Mouse (Mus musculus): ENCODE data around the gene Macrod1. TPM values are rescaled to one million over a fixed set of nuclear protein-coding genes. Genes with fewer than 3 reads are reported as not detected.

Gene Macrod1
- polyA plus RNA-seq, 1 experiment from 2014 or later, result 6.0 TPM

DNA sequence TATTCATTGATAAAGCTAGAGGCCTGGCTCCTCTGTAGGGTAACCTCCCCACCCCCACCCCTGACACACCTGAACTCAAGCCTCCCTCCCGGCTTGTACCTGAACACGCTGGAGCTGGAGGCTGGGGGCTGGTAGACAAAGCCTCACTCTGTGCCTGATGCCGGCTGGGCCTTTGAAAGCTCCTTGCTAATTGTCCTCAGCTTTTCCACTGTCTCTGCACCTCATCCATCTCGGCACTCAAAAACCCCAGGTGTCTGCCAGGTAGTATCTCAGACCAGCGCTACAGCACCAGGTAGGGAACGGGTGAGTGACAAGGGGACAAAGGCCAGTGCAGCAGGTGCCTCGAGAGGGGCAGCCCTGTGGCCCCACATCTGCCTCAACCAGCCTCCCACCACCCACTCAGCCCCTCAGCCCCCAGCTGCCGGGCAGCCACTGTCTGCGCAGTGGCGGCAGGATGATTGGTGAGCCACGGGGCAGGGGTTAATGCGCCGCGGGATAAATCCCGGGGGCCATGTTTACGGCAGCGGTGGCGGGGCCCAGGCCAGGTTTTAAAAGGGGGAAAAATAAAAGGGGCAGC is 129.2 kb downstream of the Macrod1 start:
- no peak for ATAC-seq (replicated peaks)
- H3K9ac ChIP-seq, result no peak overlapping the region
- peak overlapping the region; percentile 11; the same call in 1 of the 2 replicates for H3K4me2 ChIP-seq
- no peaks in the 10 kb centered on the region for H3K36me3 ChIP-seq (replicated peaks)
- H3K4me1 ChIP-seq, result peaks cover 38% of the 10 kb centered on the region
- no peak overlapping the region for H3K27ac ChIP-seq
- H3K4me3 ChIP-seq, result no peak overlapping the region
- no peaks in the 10 kb centered on the region for H3K9me3 ChIP-seq
- WGBS, result 8% methylated on average over 18 of the region's 18 CpGs
- H3K27me3 ChIP-seq (replicated peaks), result peaks cover 32% of the 10 kb centered on the region

GRCm38 (mm10) chr19:7187157-7187556 is 130.5 kb downstream of the Macrod1 start:
- Histone ChIP-seq H3K4me1 (peaks cover 36% of the 10 kb centered on the region), H3K27me3 (replicated peaks) (peaks cover 28% of the 10 kb centered on the region), H3K4me3 (no peak overlapping the region), H3K27ac (no peak overlapping the region), H3K4me2 (no peak overlapping the region), H3K9me3 (no peaks in the 10 kb centered on the region), H3K9ac (no peak overlapping the region), H3K36me3 (replicated peaks) (no peaks in the 10 kb centered on the region)
- no peak for ATAC-seq (replicated peaks)
- WGBS, result 57% methylated on average over 5 of the region's 5 CpGs

- H3K4me3 ChIP-seq, result no peak overlapping the region
- 84% methylated on average over 4 of the region's 4 CpGs for WGBS
- H3K4me1 ChIP-seq, result peaks cover 32% of the 10 kb centered on the region
- H3K9ac ChIP-seq, result no peak overlapping the region
- no peak overlapping the region for H3K4me2 ChIP-seq
- ATAC-seq (replicated peaks), result no peak
- H3K27me3 ChIP-seq (replicated peaks), result peaks cover 23% of the 10 kb centered on the region
- no peaks in the 10 kb centered on the region for H3K9me3 ChIP-seq
- no peak overlapping the region for H3K27ac ChIP-seq
- no peaks in the 10 kb centered on the region for H3K36me3 ChIP-seq (replicated peaks)
Measured at GRCm38 (mm10) chr19:7189026-7189425, 132.4 kb downstream of the Macrod1 start.

- Histone ChIP-seq H3K9ac (no peak overlapping the region), H3K9me3 (no peaks in the 10 kb centered on the region), H3K27me3 (replicated peaks) (peaks cover 12% of the 10 kb centered on the region; the same call in 1 of the 2 replicates), H3K27ac (no peak overlapping the region), H3K36me3 (replicated peaks) (no peaks in the 10 kb centered on the region), H3K4me3 (no peak overlapping the region), H3K4me2 (no peak overlapping the region), H3K4me1 (peaks cover 25% of the 10 kb centered on the region)
- WGBS, result 41% methylated on average over 5 of the region's 5 CpGs
- no peak for ATAC-seq (replicated peaks)
Measured at GRCm38 (mm10) chr19:7190986-7191385, 134.4 kb downstream of the Macrod1 start.

DNA sequence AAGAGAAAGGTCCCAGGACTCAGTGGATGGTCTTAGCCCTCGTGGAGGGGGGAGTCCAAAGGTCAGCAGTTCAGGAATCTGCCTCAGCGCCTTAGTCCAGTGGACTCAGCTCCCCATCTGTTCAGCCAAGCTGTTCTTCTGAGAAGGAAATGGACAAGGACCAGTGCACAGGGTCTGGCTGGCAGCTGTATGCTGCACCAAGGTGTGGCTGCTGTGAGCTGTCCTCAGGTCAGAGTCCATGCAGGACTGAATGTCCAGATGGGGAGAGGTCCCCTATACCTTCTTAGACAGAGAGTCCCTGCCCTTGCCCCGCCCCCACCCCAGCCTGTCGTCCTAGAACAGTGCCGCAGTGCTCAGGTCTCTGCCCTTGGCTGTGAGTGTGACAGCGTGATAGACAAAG is 135.0 kb downstream of the Macrod1 start:
- Histone ChIP-seq H3K27ac (no peak overlapping the region), H3K9me3 (no peaks in the 10 kb centered on the region), H3K4me3 (no peak overlapping the region), H3K36me3 (replicated peaks) (no peaks in the 10 kb centered on the region), H3K4me1 (peaks cover 26% of the 10 kb centered on the region), H3K9ac (no peak overlapping the region), H3K4me2 (no peak overlapping the region), H3K27me3 (replicated peaks) (peaks cover 10% of the 10 kb centered on the region; the same call in 1 of the 2 replicates)
- ATAC-seq (replicated peaks), result no peak
- WGBS, result 44% methylated on average over 6 of the region's 6 CpGs

GRCm38 (mm10) chr19:7192561-7192967 is 136.0 kb downstream of the Macrod1 start:
- Histone ChIP-seq H3K27me3 (replicated peaks) (peaks cover 13% of the 10 kb centered on the region; the same call in 1 of the 2 replicates), H3K9me3 (no peaks in the 10 kb centered on the region), H3K36me3 (replicated peaks) (0 out of 2 replicates have a peak, but pooled peaks cover 4% of the 10 kb centered on the region), H3K4me3 (no peak overlapping the region), H3K9ac (no peak overlapping the region), H3K4me2 (no peak overlapping the region), H3K27ac (no peak overlapping the region), H3K4me1 (peaks cover 26% of the 10 kb centered on the region)
- WGBS, result 30% methylated on average over 2 of the region's 2 CpGs
- no peak for ATAC-seq (replicated peaks)

- ATAC-seq (replicated peaks), result peak; percentile 34; the same call in 1 of the 2 replicates
- Histone ChIP-seq H3K4me2 (no peak overlapping the region), H3K36me3 (replicated peaks) (peaks cover 35% of the 10 kb centered on the region), H3K9me3 (no peaks in the 10 kb centered on the region), H3K27ac (no peak overlapping the region), H3K27me3 (replicated peaks) (peaks cover 13% of the 10 kb centered on the region; the same call in 1 of the 2 replicates), H3K4me1 (peaks cover 21% of the 10 kb centered on the region), H3K9ac (no peak overlapping the region), H3K4me3 (no peak overlapping the region)
- WGBS, result 13% methylated on average over 33 of the region's 33 CpGs
Measured at GRCm38 (mm10) chr19:7195900-7196728, 139.5 kb downstream of the Macrod1 start.

- H3K4me1 ChIP-seq, result peaks cover 19% of the 10 kb centered on the region
- no peak overlapping the region for H3K4me3 ChIP-seq
- no peaks in the 10 kb centered on the region for H3K9me3 ChIP-seq
- no peak overlapping the region for H3K4me2 ChIP-seq
- H3K9ac ChIP-seq, result no peak overlapping the region
- WGBS, result 17% methylated on average over 17 of the region's 17 CpGs
- no peak overlapping the region for H3K27ac ChIP-seq
- peaks cover 35% of the 10 kb centered on the region for H3K36me3 ChIP-seq (replicated peaks)
- H3K27me3 ChIP-seq (replicated peaks), result peaks cover 13% of the 10 kb centered on the region; the same call in 1 of the 2 replicates
- ATAC-seq (replicated peaks), result peak; percentile 37
Measured at GRCm38 (mm10) chr19:7196741-7197270, 140.2 kb downstream of the Macrod1 start.

DNA sequence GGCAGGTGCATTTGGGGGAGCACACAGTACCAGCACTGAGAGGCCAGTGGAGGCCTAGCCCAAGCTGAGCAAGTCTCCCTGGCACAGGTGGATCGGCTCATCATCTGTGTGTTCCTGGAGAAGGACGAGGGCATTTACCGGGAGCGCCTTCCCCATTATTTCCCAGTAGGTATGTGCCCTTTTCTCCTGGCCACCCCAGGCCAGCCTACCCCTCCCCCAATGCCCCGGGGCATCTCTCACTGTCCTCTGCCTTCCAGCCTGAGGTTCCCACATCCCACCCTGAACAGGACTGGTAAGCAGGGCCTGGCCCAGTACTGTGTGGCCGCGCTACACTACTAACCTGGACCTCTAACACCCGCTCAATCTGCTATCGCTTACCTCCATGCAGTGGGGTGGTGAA is 140.8 kb downstream of the Macrod1 start:
- 85% methylated on average over 9 of the region's 9 CpGs for WGBS
- Histone ChIP-seq H3K27ac (no peak overlapping the region), H3K4me3 (no peak overlapping the region), H3K9me3 (no peaks in the 10 kb centered on the region), H3K9ac (no peak overlapping the region), H3K27me3 (replicated peaks) (peaks cover 13% of the 10 kb centered on the region; the same call in 1 of the 2 replicates), H3K4me1 (peaks cover 14% of the 10 kb centered on the region), H3K36me3 (replicated peaks) (peaks cover 35% of the 10 kb centered on the region), H3K4me2 (no peak overlapping the region)
- ATAC-seq (replicated peaks), result peak; percentile 43; the same call in 1 of the 2 replicates

DNA sequence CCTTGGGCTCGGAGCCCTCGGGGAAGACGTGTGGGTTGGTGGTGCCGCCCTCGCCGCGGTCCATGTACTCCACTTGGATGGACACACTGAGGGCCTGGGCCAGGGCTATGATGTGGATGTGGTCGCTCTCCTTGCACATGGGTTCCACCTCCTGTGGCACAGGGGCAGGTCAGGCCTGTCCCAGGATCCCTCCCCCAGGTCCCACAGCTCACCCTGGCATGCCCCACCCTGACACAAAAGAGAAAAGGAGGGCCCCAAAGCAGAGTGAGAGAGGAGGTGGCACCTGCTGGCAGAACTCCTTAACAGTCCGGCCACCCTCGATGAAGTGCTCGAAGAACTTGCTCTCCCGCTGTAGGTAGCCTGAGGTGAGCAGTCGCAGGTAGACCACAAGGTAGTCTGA is 142.5 kb downstream of the Macrod1 start:
- H3K27ac ChIP-seq, result no peak overlapping the region
- whole genome bisulfite sequencing, result 93% methylated on average over 13 of the region's 13 CpGs
- H3K27me3 ChIP-seq (replicated peaks), result peaks cover 13% of the 10 kb centered on the region; the same call in 1 of the 2 replicates
- peaks cover 36% of the 10 kb centered on the region for H3K36me3 ChIP-seq (replicated peaks)
- ATAC-seq (replicated peaks), result no peak
- no peak overlapping the region for H3K4me3 ChIP-seq
- H3K9me3 ChIP-seq, result no peaks in the 10 kb centered on the region
- no peak overlapping the region for H3K4me2 ChIP-seq
- H3K4me1 ChIP-seq, result peaks cover 13% of the 10 kb centered on the region
- no peak overlapping the region for H3K9ac ChIP-seq

DNA sequence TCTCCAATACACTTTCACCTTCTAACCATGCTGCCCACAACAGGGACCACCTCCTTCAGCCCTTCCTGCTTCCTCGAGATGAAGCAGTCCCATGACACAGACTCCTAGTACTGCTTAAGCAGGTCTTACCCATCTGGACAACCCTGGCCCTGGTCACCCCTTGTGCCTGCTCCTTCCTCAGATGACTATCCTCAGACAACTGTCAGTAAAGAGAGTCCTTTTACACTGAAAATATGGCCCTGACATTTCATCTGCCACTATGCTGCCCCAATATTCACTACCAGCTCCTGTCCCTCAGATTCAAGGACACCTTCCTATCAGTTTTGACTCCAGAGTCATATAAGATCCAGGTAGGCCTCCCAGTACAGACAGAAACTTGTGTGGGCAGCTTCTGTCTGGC is 143.8 kb downstream of the Macrod1 start:
- ATAC-seq (replicated peaks), result no peak
- peaks cover 40% of the 10 kb centered on the region for H3K36me3 ChIP-seq (replicated peaks)
- H3K4me1 ChIP-seq, result peaks cover 27% of the 10 kb centered on the region
- no peak overlapping the region for H3K4me2 ChIP-seq
- H3K9me3 ChIP-seq, result no peaks in the 10 kb centered on the region
- H3K27me3 ChIP-seq (replicated peaks), result peaks cover 9% of the 10 kb centered on the region; the same call in 1 of the 2 replicates
- H3K27ac ChIP-seq, result no peak overlapping the region
- H3K9ac ChIP-seq, result no peak overlapping the region
- no peak overlapping the region for H3K4me3 ChIP-seq
- WGBS, result 61% methylated on average over 1 of the region's 1 CpGs

DNA sequence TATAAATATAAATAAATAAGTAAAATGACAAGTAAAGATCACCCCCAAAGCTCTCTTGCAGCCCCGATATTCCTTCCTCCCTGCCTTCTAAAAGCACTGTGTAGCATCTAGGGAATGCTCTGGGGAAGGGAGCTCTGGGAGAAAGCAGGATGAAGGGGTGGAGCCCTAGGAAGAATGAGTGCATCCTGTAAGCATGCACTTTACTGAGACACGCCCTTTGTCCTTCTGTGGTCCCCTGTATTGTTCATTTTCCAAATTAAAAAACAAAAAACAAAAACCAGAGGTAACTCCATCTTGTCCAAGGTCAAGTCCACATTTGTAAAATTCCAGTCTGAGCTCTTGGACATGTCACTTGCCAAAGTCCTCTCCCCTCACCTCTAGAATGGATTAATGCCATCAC is 148.3 kb downstream of the Macrod1 start:
- H3K9ac ChIP-seq, result peak overlapping the region; percentile 69; the same call in 1 of the 2 replicates
- no peaks in the 10 kb centered on the region for H3K27me3 ChIP-seq (replicated peaks)
- peaks cover 15% of the 10 kb centered on the region for H3K36me3 ChIP-seq (replicated peaks)
- H3K4me1 ChIP-seq, result peaks cover 28% of the 10 kb centered on the region
- no peak for ATAC-seq (replicated peaks)
- no peaks in the 10 kb centered on the region for H3K9me3 ChIP-seq
- H3K4me3 ChIP-seq, result peak overlapping the region; percentile 64
- peak overlapping the region; percentile 74 for H3K4me2 ChIP-seq
- 70% methylated on average over 2 of the region's 2 CpGs for WGBS
- H3K27ac ChIP-seq, result peak overlapping the region; percentile 95; the same call in 1 of the 2 replicates

Measured in midbrain, embryonic 15.5 days (tissue).